Mouse (Mus musculus) 416B (cell line): ENCODE results near the gene Bod1l.

Source experiments
- DNase-seq: peaks from one replicate; pipeline ENCODE4 v3.0.0; 2011; ENCODE audit warnings: low read depth

Gene Bod1l

GRCm38 (mm10) chr5:41844147-41844529, at the start of gene Bod1l:
Gene Bod1l, minus strand, starts transcription at chr5:41844315.
- peak; percentile 95 for DNase-seq

- no peak for DNase-seq
Observed at GRCm38 (mm10) chr5:41893351-41893750, 49.2 kb upstream of the Bod1l start.

- peak; percentile 17 for DNase-seq
Observed at GRCm38 (mm10) chr5:41890871-41891270, 46.8 kb upstream of the Bod1l start.

DNA sequence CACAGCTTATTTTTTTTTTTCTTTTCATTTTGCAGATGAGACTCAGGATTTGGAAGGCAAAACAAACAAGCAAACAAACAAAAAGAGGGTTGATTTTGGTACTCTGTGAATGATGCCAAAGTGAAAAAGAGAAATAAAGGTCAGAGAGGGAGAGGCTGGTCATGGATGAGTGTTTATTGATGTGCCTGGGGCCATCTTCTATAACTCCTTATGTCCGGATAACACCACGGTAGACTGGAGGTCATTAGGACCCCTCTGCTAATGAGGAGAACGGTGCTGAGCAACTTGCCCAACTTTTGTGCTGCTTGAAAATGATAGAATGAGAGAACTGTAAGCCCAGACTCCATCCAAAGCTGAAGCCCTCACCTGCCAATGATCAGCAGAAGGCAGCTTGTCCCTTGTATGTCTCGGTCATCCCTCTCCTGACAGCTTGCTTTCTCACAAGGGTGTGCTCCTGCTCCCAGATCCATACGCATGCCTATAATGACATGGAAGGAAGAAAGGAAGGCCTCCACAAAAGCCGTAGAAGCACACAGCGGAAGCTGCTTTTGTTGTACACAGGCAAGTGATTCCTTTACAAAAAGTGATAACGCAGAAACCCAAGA, 45.2 kb upstream of the Bod1l start:
- no peak for DNase-seq

DNA sequence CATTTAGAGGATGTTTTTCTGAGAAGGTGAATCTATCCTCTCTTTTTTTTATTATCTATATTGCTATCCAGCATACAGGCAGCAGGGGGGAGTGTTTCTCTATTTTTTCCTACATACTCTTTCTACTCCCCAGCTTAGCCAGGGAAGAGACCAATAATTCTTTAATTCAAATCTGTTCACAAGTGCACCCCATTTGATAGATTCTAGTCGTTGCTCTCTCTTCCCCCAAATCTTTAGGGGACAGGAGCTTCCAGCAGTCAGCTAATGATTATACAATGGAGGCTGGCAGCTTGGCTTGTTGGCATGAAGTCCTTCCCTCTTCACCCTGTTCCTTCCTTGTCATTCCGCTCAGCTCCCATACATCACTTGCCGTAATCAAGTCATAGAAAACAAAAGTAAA, 44.7 kb upstream of the Bod1l start:
- DNase-seq = peak; percentile 34

DNA sequence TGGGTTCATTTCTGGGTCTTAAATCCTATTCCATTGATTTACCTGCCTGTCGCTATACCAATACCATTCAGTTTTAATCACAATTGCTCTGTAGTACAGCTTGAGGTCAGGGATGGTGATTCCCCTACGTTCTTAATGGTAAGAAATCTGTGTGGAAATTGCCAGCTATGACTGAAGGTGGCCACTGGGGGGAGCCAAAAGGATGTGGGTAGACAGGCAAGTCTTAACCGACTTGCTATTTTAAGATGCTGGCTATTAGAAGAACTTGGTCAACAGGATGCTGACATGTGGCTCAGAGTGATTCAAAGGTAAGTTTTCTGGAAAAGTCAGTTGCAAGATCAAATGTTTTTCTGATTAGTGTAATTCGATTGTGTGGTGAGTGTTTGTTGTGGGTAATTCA, 43.6 kb upstream of the Bod1l start:
- DNase-seq = peak; percentile 79

DNA sequence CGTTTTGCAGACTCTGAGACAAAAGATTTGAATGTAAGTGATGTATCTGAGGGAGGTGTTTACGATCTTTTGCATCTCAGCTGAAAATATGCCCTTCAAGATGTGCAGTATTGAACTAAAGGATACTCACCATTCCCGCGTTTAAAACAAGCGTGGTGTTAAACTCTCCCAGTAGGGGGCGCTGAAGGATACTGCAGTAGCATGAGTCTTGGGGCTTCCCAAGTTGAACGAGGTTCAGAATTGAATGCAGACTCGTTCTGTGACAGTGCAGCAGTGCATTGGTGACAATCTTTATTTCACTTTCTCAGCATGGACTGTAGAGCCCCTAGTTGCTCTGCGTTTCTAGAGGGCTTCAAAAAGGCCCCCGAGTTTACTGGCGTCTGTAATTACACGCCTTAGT, 40.4 kb upstream of the Bod1l start:
- DNase-seq = peak; percentile 63

- DNase-seq = no peak
Observed at GRCm38 (mm10) chr5:41871164-41871563, 27.0 kb upstream of the Bod1l start.

DNA sequence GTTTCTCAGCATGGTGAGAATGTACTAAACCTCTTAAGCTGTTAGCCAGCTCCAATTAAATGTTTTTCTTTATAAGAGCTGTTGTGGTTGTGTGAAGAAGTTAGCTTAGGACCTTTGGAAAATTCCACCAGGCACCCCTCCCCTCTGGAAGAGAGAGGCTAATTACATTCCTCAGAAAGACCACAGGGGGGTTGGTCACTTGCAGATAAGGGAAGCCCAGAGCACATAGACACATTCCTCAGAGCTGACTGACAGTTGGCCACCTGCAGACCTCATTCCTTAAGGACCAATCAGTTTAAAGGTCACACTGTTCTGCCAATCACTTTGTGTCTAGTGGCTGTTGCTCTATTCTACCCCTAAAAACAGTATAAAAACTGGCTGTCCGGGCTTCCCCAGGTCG, 11.7 kb upstream of the Bod1l start:
- no peak for DNase-seq

DNA sequence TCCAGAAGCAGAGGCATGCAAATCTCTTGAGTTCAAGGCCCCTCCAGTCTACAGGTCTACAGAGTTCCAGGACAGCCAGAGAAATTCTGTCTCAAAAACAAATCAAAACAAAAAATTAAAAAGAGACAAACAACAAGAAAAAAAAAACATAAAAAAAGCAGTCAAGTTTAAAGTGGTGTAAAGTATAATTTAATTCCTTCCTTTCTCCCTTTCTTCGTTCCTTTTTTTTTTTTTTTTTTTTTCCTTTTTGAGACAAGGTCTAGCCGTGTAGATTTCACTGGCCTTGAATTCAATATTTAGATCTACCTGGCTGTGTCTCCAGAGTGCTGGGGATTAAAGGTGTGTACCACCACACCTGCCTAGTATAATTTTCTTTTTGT, 1.4 kb upstream of the Bod1l start:
- DNase-seq = no peak

GRCm38 (mm10) chr5:41844820-41845557, 874 bp upstream of the Bod1l start:
- DNase-seq = peak; percentile 61

DNA sequence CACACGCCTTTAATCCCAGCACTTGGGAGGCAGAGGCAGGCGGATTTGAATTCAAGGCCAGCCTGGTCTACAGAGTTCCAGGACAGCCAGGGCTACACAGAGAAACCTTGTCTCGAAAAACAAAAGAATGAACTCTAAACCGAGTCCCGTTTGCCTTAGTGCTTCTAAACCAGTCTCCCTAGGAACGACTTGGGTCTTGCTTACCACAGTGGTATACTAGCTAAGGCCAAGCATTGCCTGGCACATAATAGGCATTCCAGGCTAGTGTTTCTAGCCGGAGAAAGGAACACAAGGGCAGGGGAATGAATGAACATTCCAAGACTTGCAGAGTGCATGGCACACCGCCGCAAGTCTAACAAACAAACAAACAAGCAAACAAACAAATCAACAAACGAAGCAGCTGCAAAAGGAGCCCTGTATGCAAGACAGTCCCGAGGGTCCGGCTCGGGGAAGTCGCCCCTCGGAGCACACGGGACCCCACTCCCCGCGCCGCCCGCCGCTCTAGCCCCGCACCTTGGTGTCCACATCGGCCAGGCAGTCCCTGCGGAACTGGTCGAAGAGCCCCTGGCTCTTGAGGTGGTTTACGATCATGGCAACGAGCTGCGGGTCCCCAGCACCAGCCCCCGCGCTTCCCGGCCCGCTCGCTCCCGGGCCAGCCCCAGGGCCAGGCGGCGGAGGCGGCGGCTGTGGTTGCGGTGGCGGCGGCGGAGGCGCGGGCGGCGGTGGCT, 532 bp downstream of the Bod1l start:
- peak; percentile 23 for DNase-seq

DNA sequence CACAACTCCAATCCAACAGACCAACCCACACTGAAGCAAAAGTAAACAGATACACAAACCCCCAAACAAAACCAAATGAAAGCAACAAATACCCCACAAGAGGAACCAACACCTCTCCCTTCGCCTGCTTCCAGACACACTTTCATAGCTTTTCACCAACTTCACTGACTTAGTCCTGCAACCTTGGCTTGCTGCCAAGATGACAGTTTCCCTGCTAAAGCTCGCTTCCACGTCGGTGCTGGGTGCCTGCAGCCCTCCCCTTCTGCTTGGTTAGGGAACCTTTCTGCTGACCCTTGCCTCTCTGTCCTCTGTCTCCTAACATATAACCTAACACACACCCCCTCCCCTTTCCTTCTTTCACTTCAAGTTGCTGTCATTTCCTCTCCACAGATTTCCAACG, 1.4 kb downstream of the Bod1l start:
- DNase-seq = peak; percentile 67

- no peak for DNase-seq
Observed at GRCm38 (mm10) chr5:41841735-41842134, 2.4 kb downstream of the Bod1l start.

GRCm38 (mm10) chr5:41830100-41830499, 14.0 kb downstream of the Bod1l start:
- DNase-seq = no peak

DNA sequence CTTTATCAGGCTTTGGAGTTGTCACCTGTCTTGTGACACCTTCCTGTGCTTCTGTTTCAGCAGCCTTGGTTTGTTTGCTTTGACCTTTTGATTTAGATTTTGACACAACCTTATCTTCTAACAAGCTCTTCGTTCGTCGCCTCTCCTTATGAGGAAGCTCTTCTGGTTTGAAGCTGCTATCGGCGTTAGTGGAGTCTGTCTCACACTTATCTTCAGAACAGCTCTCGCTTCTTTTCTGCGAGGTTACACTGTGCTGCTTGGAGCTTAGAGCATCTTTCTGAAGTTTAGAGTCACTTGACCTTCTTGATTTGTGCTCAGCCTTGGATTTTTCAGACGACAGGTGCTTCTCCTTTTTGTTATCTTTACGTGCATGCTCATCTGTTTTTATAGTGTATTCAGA, 23.0 kb downstream of the Bod1l start:
- peak; percentile 11 for DNase-seq

DNA sequence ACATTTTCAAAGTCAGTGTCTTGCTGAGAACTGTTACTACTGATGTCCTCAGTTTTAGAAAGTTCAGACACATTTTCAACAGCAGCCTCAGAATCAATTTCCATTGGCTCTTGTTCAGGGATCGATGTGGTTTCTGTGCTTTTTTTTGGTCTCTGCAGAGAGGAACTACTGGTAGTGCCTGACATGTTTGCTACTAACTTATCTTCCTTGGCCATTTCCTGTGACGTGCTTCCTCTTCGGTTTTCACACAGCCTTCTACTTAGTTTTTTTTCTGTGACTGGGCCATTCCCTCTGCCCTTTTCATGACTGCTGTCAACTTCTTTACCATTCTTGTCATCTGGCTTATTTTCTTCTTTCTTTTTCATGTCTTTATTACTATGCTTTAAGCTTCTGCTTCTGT, 23.6 kb downstream of the Bod1l start:
- peak; percentile 78 for DNase-seq

DNA sequence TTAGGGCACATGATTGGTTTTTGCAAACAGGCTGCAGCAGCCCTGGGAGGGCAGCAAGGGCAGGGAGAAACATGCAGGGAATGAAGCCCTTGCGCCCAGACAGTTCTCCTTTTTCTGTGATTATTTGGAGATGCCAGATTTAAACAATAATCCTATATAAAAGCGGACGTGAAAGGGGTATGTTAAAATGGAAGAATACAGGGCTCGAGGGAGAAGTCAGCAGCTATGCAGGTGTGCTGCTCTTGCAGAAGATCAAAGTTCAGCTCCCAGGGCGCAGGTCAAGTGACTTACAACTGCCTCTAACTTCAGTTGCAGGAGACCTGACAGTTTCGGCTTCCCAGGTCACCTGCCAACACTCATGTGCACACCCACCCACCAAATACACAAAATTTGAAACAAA, 31.6 kb downstream of the Bod1l start:
- DNase-seq = no peak

- peak; percentile 21 for DNase-seq
Observed at GRCm38 (mm10) chr5:41811279-41811678, 32.8 kb downstream of the Bod1l start.

GRCm38 (mm10) chr5:41807383-41807782, 36.7 kb downstream of the Bod1l start:
- no peak for DNase-seq

- DNase-seq = peak; percentile 71
Observed at GRCm38 (mm10) chr5:41806176-41806575, 37.9 kb downstream of the Bod1l start.

- no peak for DNase-seq
Observed at GRCm38 (mm10) chr5:41805085-41805484, 39.0 kb downstream of the Bod1l start.

DNA sequence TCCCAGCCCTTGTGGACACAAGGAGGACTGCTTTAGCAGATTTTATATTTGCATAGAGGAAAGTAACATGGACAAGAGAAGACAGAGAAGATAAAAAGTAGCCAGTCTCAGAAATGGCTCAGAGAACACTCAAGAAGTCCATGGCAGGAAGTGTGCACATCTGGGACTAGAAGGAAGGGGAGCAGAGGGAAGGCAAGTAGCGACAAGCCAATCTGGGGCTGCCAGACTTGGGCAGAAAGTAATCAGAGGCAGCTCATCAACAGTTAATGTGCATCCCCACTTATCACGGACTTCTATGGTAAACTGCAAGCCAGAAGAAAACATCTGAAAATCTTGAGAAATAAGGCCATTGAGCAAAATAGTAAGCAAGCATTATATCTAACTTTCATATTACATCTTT, 39.5 kb downstream of the Bod1l start:
- no peak for DNase-seq
